In genomic region chr4:136470347-136471071, GRCm38 (mm10) we compare ENCODE assay signal across 8 mouse cellular contexts. TPM values are rescaled to one million over a fixed set of nuclear protein-coding genes. Genes with fewer than 3 reads are reported as not detected.
A peak's percentile ranks its signal among the peaks of the same experiment; 100 is the strongest.
DNase-seq lines count a peak whose midpoint lies in the region; ATAC-seq lines count a peak whose summit lies in the region.

No protein-coding gene starts in this region.

- ATAC-seq in liver, embryonic 15.5 days (ENCODE audit: insufficient read depth): peak; percentile 12; the same call in 1 of the 2 replicates
- peak; percentile 67 for ATAC-seq in neural tube, embryonic 12.5 days (ENCODE audit: low FRiP score, low read depth)

- peak overlapping the region; percentile 69 for H3K27ac ChIP-seq in liver, embryonic 15.5 days (replicated peaks)
- peak overlapping the region; percentile 94 for H3K27ac ChIP-seq in neural tube, embryonic 12.5 days

- H3K9ac ChIP-seq in liver, embryonic 15.5 days: peak overlapping the region; percentile 61
- H3K9ac ChIP-seq in neural tube, embryonic 12.5 days: peak overlapping the region; percentile 90

- under 1% methylated on average over 58 of the region's 58 CpGs for WGBS in liver, embryonic 15.5 days (ENCODE audit: insufficient replicate concordance)
- under 1% methylated on average over 58 of the region's 58 CpGs for WGBS in neural tube, embryonic 12.5 days

- peak; percentile 53 for DNase-seq in A20 (ENCODE audit: low read depth, low spot score)
- peak; percentile 65 to 89 for DNase-seq in adrenal gland, adult (ENCODE audit: inconsistent age in 2 of 2, low spot score in 1 of 2)
- peak; percentile 71 for DNase-seq in embryo, embryonic 11 days
- DNase-seq in heart, adult 9 months (ENCODE audit: low spot score in 2 of 2): peak; percentile 43 to 54
- peak; percentile 30 to 49 for DNase-seq in kidney, adult 8-10 months
- peak; percentile 51 for DNase-seq in urinary bladder, postnatal 25 days (ENCODE audit: low spot score)

- peak overlapping the region; percentile 87 for H3K4me2 ChIP-seq in liver, embryonic 15.5 days
- peak overlapping the region; percentile 74 for H3K4me2 ChIP-seq in neural tube, embryonic 12.5 days (replicated peaks)

- H3K36me3 ChIP-seq in liver, embryonic 15.5 days (replicated peaks): no peaks in the 10 kb centered on the region
- H3K36me3 ChIP-seq in neural tube, embryonic 12.5 days: no peaks in the 10 kb centered on the region

- peaks cover 65% of the 10 kb centered on the region for H3K27me3 ChIP-seq in liver, embryonic 15.5 days
- no peaks in the 10 kb centered on the region for H3K27me3 ChIP-seq in neural tube, embryonic 12.5 days (replicated peaks)

- no peaks in the 10 kb centered on the region for H3K9me3 ChIP-seq in liver, embryonic 15.5 days (replicated peaks)
- H3K9me3 ChIP-seq in neural tube, embryonic 12.5 days: no peaks in the 10 kb centered on the region

- peak overlapping the region; percentile 66 for H3K4me3 ChIP-seq in liver, embryonic 15.5 days (replicated peaks)
- peak overlapping the region; percentile 93 for H3K4me3 ChIP-seq in neural tube, embryonic 12.5 days

- peaks cover 30% of the 10 kb centered on the region for H3K4me1 ChIP-seq in liver, embryonic 15.5 days (replicated peaks)
- H3K4me1 ChIP-seq in neural tube, embryonic 12.5 days: peaks cover 26% of the 10 kb centered on the region

RNA-seq across cellular contexts. Expression of gene Luzp1, which starts 0.9 kb away (rescaled TPM):
- polyA plus RNA-seq in liver, embryonic 15.5 days (2015; fragmentation: Nextera tagmentation; extraction: Ambion mirVana): 10.9 and 12.8 TPM in 2 replicates
- polyA plus RNA-seq in neural tube, embryonic 12.5 days (2016; fragmentation: Nextera tagmentation; extraction: Ambion mirVana): 82.1 and 90.8 TPM in 2 replicates

RNA-seq across cellular contexts. Expression of gene 6030445D17Rik, which starts 8.5 kb away (rescaled TPM):
- 0.08 and 0.10 TPM in 2 replicates for polyA plus RNA-seq in liver, embryonic 15.5 days (2015; fragmentation: Nextera tagmentation; extraction: Ambion mirVana)
- 0.32 TPM in 1 of 2 replicates, not detected in the other for polyA plus RNA-seq in neural tube, embryonic 12.5 days (2016; fragmentation: Nextera tagmentation; extraction: Ambion mirVana)

RNA-seq across cellular contexts. Expression of gene Htr1d, which starts 47.2 kb away (rescaled TPM):
- polyA plus RNA-seq in liver, embryonic 15.5 days (2015; fragmentation: Nextera tagmentation; extraction: Ambion mirVana): not detected in 2 replicates
- polyA plus RNA-seq in neural tube, embryonic 12.5 days (2016; fragmentation: Nextera tagmentation; extraction: Ambion mirVana): 0.31 and 0.58 TPM in 2 replicates

Comparison
In these comparisons a context has a peak if more than half of its experiments do, and no peak if none do; other contexts are left out.
1. Peak in every context shown above with its lines: DNase-seq, ATAC-seq, H3K4me3 ChIP-seq and H3K27ac ChIP-seq.